8 mouse cellular contexts compared by ENCODE assay signal in genomic region chr7:80534291-80535008, GRCm38 (mm10). TPM values are rescaled to one million over a fixed set of nuclear protein-coding genes. Genes with fewer than 3 reads are reported as not detected.
DNase-seq lines count a peak whose midpoint lies in the region; ATAC-seq and TF ChIP-seq lines count a peak whose summit lies in the region.

No protein-coding gene starts in this region.

- H3K9me3 ChIP-seq in forebrain, embryonic 16.5 days (ENCODE audit: control insufficient read depth, low read length): no peaks in the 10 kb centered on the region
- no peaks in the 10 kb centered on the region for H3K9me3 ChIP-seq in limb, embryonic 13.5 days

- TF ChIP-seq CTCF in bone marrow macrophage, adult 2 months (IDR thresholded peaks at IDR 0.05; ENCODE audit: low read depth, low read length): no peak

- H3K4me2 ChIP-seq in forebrain, embryonic 16.5 days (ENCODE audit: low read length): peak overlapping the region; percentile 86
- H3K4me2 ChIP-seq in limb, embryonic 13.5 days (replicated peaks): peak overlapping the region; percentile 94

- H3K27ac ChIP-seq in bone marrow macrophage, adult 2 months (ENCODE audit: insufficient read depth, low read depth, low read length): peak overlapping the region; percentile 27; the same call in 1 of the 2 replicates
- peak overlapping the region; percentile 56 for H3K27ac ChIP-seq in forebrain, embryonic 16.5 days (ENCODE audit: low read length)
- H3K27ac ChIP-seq in limb, embryonic 13.5 days: peak overlapping the region; percentile 44; the same call in 1 of the 2 replicates

- H3K4me3 ChIP-seq in bone marrow macrophage, adult 2 months (ENCODE audit: insufficient read depth, low read length): peak overlapping the region; percentile 68
- H3K4me3 ChIP-seq in forebrain, embryonic 16.5 days (replicated peaks; ENCODE audit: low read length): peak overlapping the region; percentile 85
- peak overlapping the region; percentile 77 for H3K4me3 ChIP-seq in limb, embryonic 13.5 days

- H3K9ac ChIP-seq in forebrain, embryonic 16.5 days (replicated peaks; ENCODE audit: low read depth, low read length): peak overlapping the region; percentile 69
- peak overlapping the region; percentile 84 for H3K9ac ChIP-seq in limb, embryonic 13.5 days

- peaks cover 17% of the 10 kb centered on the region for H3K4me1 ChIP-seq in bone marrow macrophage, adult 2 months (ENCODE audit: control insufficient read depth, insufficient read depth, low read length)
- peaks cover 12% of the 10 kb centered on the region for H3K4me1 ChIP-seq in forebrain, embryonic 16.5 days (replicated peaks; ENCODE audit: control insufficient read depth, insufficient read depth, low read length)
- H3K4me1 ChIP-seq in limb, embryonic 13.5 days: peaks cover 12% of the 10 kb centered on the region

- TF ChIP-seq POLR2A in bone marrow macrophage, adult 2 months (IDR thresholded peaks at IDR 0.05; ENCODE audit: borderline replicate concordance, low read depth, low read length): no peak

- peak; percentile 3 for DNase-seq in left cerebral cortex, postnatal 4 days
- no peak for DNase-seq in left cerebral cortex, postnatal 14 days (ENCODE audit: low spot score in 2 of 2)
- peak; percentile 85 for DNase-seq in naive thymus-derived CD4-positive, alpha-beta T cell, adult 2 months (ENCODE audit: low read depth)
- no peak for DNase-seq in right cerebral cortex, postnatal 36 days (ENCODE audit: low spot score in 2 of 2)
- DNase-seq in adipocyte (ENCODE audit: low spot score): no peak

- intact Hi-C loops in left cerebral cortex, postnatal 4 days (cut with DNase I): no loop called here
- intact Hi-C loops in left cerebral cortex, postnatal 14 days (cut with DNase I): no loop called here

- no peak for ATAC-seq in forebrain, embryonic 16.5 days
- ATAC-seq in limb, embryonic 13.5 days (ENCODE audit: low FRiP score, low read depth): no peak

- WGBS in forebrain, embryonic 16.5 days: 1% methylated on average over 32 of the region's 32 CpGs
- WGBS in limb, embryonic 13.5 days: 2% methylated on average over 32 of the region's 32 CpGs

- no peaks in the 10 kb centered on the region for H3K27me3 ChIP-seq in forebrain, embryonic 16.5 days (replicated peaks; ENCODE audit: control insufficient read depth, insufficient read depth, low read length)
- H3K27me3 ChIP-seq in limb, embryonic 13.5 days: no peaks in the 10 kb centered on the region

- no peaks in the 10 kb centered on the region for H3K36me3 ChIP-seq in forebrain, embryonic 16.5 days (ENCODE audit: control insufficient read depth, insufficient read depth)
- no peaks in the 10 kb centered on the region for H3K36me3 ChIP-seq in limb, embryonic 13.5 days

RNA-seq across cellular contexts. Expression of gene Blm, which starts 0.5 kb away (rescaled TPM):
- 10 to 100 TPM; 10.6 to 11.9 TPM for total RNA-seq in left cerebral cortex, postnatal 4 days (2021)
- total RNA-seq in left cerebral cortex, postnatal 14 days (2021): 1 to 10 TPM; 3.9 to 5.2 TPM
- 10.2 and 13.6 TPM in 2 replicates for polyA plus RNA-seq in bone marrow macrophage, adult 2 months (2012; ENCODE audit: insufficient read depth, insufficient read length, missing spikeins)
- 13.5 and 14.8 TPM in 2 replicates for polyA plus RNA-seq in forebrain, embryonic 16.5 days (2015; fragmentation: Nextera tagmentation; extraction: Ambion mirVana)
- polyA plus RNA-seq in limb, embryonic 13.5 days (2015; fragmentation: Nextera tagmentation; extraction: Ambion mirVana): 25.1 and 27.2 TPM in 2 replicates

Comparison
In these comparisons a context has a peak if more than half of its experiments do, and no peak if none do; other contexts are left out.
1. DNase-seq: peak in left cerebral cortex, postnatal 4 days (single experiment) and naive thymus-derived CD4-positive, alpha-beta T cell, adult 2 months (single experiment); none in left cerebral cortex, postnatal 14 days (0 of 2), right cerebral cortex, postnatal 36 days (0 of 2) and adipocyte (single experiment).
2. Peak in every context shown above with its lines, with median percentiles within 50 percentile points of each other: H3K27ac ChIP-seq and H3K4me3 ChIP-seq.